Comparison of ENCODE assay signal across 19 mouse cellular contexts in the genomic region with DNA sequence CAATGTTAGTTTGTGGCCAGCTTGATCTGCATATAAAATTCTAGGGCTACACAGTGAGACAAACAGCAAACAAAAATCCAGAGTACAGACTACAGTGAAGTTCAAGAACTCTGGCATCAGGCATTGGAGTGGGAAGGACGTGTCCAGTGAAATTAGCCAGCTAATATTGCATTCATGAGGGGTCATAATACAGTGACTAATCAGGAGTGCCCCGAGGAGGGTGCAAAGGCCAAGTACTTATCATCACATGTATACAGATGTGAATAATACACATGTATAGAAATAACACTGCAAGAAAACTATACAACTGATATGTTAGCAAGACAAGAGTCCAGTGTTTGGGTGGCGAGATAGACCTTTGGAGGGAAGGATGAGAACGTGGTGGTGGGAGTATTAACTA. TPM values are rescaled to one million over a fixed set of nuclear protein-coding genes. Genes with fewer than 3 reads are reported as not detected.
"Had no signal": no experiment of that assay in that cellular context is flagged by ENCODE, and none has a peak within 500 bp of the region (broad histone marks: within the 10 kb centered on the region; RNA-seq: fewer than 3 reads in every experiment).

No protein-coding gene starts in this region.

- H3K9ac ChIP-seq: liver, embryonic 15.5 days; liver, postnatal 0 days; lung, embryonic 15.5 days; midbrain, embryonic 12.5 days; neural tube, embryonic 12.5 days had no signal

- H3K9me3 ChIP-seq: liver, embryonic 15.5 days; lung, embryonic 15.5 days; midbrain, embryonic 10.5 days; midbrain, embryonic 12.5 days; neural tube, embryonic 12.5 days had no signal

- H3K27ac ChIP-seq: liver, embryonic 15.5 days; lung, embryonic 15.5 days; midbrain, embryonic 10.5 days; midbrain, embryonic 12.5 days; neural tube, embryonic 12.5 days had no signal

- ATAC-seq: liver, postnatal 0 days; lung, postnatal 0 days; midbrain, embryonic 16.5 days had no signal

- H3K27me3 ChIP-seq: liver, embryonic 15.5 days; lung, embryonic 15.5 days; midbrain, embryonic 12.5 days; neural tube, embryonic 12.5 days had no signal

- H3K4me2 ChIP-seq: liver, embryonic 15.5 days; lung, embryonic 15.5 days; midbrain, embryonic 12.5 days; neural tube, embryonic 12.5 days had no signal

- DNase-seq: liver, postnatal 0 days; lung, adult 2 months; lung, postnatal 14 days; lung, postnatal 4 days; midbrain, embryonic 14.5 days; right cerebral cortex, postnatal 14 days; spleen, adult 18-20 months; thymus, adult 2 months; thymus, postnatal 25 days; thymus, postnatal 4 days had no signal

- H3K4me3 ChIP-seq: liver, embryonic 15.5 days; lung, embryonic 15.5 days; midbrain, embryonic 10.5 days; midbrain, embryonic 12.5 days; myocyte; neural tube, embryonic 12.5 days had no signal

- H3K4me1 ChIP-seq: liver, embryonic 15.5 days; lung, embryonic 15.5 days; midbrain, embryonic 10.5 days; midbrain, embryonic 12.5 days; neural tube, embryonic 12.5 days had no signal

RNA-seq across cellular contexts. Expression of a gene that starts 31.5 kb away (rescaled TPM):
- total RNA-seq: megakaryocyte-erythroid progenitor cell, adult 5-6 weeks had no signal
